Mouse (Mus musculus): ENCODE measurements around the gene Adcy4. TPM values are rescaled to one million over a fixed set of nuclear protein-coding genes. Genes with fewer than 3 reads are reported as not detected.

Adcy4 gene
- polyA plus RNA-seq, 1 experiment from 2014 or later: 5.7 TPM

DNA sequence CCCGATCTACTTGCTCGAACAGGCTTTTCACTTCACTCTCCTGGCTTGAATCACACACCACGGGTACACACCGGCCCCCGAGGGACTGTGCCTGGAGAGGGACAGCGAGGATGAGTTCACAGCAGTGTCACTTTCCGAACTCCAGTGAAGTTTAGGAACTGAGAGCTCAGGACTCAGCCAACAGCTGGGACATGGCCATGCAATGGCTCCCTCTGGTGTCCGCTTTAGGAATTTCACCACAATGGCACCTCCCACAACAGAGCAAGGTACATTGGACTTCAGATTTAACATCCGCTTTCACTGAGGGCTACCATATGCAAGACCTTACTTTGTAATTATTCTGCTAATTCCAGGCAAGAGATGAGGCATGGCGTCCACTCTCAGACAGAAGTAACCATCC lies 40.2 kb downstream of the Adcy4 start:
- Histone ChIP-seq H3K4me2 (0 out of 2 replicates have a peak overlapping the region, but pooled peaks have one; percentile 6), H3K27ac (no peak overlapping the region), H3K4me3 (0 out of 2 replicates have a peak overlapping the region, but pooled peaks have one; percentile 2), H3K4me1 (peaks cover 34% of the 10 kb centered on the region), H3K36me3 (replicated peaks) (peaks cover 11% of the 10 kb centered on the region; the same call in 1 of the 2 replicates), H3K9me3 (no peaks in the 10 kb centered on the region), H3K9ac (no peak overlapping the region), H3K27me3 (replicated peaks) (no peaks in the 10 kb centered on the region)
- ATAC-seq (replicated peaks): peak; percentile 58
- 25% methylated on average over 10 of the region's 10 CpGs for WGBS

DNA sequence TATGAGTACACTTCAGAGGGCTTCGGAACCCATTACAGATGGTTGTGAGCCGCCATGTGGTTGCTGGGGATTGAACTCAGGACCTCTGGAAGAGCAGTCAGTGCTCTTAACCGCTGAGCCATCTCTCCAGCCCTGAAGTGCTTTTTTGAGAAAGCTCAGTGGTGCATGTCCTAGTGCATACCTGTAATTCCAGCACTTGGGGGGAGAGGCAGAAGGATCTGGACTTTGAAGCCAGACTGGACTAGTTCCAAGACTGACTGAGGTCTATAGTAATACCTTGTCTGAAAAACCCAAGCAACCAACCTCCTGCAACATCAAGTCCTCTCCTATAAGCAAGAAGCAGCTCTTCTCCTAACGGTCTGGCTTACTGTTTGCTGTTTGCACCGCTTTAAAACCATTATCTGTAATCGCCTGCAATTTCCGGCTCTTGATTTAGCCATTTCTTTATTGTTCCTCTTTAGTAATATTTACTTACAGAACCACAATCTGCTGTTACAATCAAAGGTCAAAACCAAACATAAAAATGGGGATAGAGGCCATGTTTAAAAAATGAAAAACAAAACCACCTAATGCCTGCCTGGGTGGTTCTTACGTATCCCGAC lies 46.7 kb downstream of the Adcy4 start:
- H3K36me3 ChIP-seq (replicated peaks): peaks cover 15% of the 10 kb centered on the region; the same call in 1 of the 2 replicates
- 90% methylated on average over 9 of the region's 9 CpGs for WGBS
- ATAC-seq (replicated peaks): no peak
- H3K27me3 ChIP-seq (replicated peaks): no peaks in the 10 kb centered on the region
- no peak overlapping the region for H3K9ac ChIP-seq
- no peak overlapping the region for H3K4me2 ChIP-seq
- H3K27ac ChIP-seq: no peak overlapping the region
- no peaks in the 10 kb centered on the region for H3K4me1 ChIP-seq
- no peak overlapping the region for H3K4me3 ChIP-seq
- H3K9me3 ChIP-seq: no peaks in the 10 kb centered on the region

DNA sequence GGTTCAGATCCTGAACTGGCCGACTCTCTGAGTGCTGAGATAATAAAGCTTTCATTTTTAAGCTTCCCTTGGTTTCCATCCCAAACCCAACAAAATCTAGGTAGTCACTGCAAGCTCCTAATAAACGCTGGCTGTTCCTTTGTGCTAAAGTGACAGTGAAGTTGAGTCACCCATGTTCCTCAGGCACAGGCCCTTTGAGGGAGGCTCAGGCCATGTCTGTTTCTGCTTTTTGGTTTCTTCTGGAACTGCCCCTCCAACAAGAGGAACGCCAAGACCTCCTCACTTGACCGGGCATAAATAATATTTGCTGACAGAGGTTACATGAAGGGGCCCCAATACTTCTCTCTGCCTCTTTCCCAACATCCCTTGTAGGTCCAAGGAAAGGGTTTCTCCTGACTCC lies 48.1 kb downstream of the Adcy4 start:
- Histone ChIP-seq H3K27me3 (replicated peaks) (no peaks in the 10 kb centered on the region), H3K4me1 (no peaks in the 10 kb centered on the region), H3K4me2 (no peak overlapping the region), H3K9me3 (no peaks in the 10 kb centered on the region), H3K36me3 (replicated peaks) (peaks cover 15% of the 10 kb centered on the region; the same call in 1 of the 2 replicates), H3K9ac (no peak overlapping the region), H3K4me3 (no peak overlapping the region), H3K27ac (no peak overlapping the region)
- ATAC-seq (replicated peaks): no peak
- 81% methylated on average over 4 of the region's 4 CpGs for WGBS

DNA sequence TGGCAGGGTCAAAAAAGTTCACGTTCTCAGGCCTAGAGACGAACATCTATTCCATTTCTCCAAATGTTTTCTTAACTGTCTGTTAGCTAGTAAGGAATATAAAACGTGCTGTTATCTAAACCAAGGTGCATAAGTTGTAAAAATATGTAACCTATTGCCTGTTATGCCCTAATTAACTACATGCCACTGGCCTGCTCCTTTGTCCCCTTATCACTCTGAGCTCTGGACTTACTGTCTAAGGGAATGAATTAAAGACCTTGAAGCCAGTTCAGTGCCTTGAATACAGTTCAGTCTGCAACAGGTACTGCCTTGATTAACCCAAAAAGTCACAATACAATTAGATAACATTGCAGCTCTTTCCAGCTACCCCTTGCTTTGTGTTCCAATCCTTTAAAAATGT lies 48.6 kb downstream of the Adcy4 start:
- Histone ChIP-seq H3K4me2 (no peak overlapping the region), H3K27ac (no peak overlapping the region), H3K4me1 (no peaks in the 10 kb centered on the region), H3K36me3 (replicated peaks) (peaks cover 11% of the 10 kb centered on the region; the same call in 1 of the 2 replicates), H3K27me3 (replicated peaks) (no peaks in the 10 kb centered on the region), H3K9ac (no peak overlapping the region), H3K9me3 (no peaks in the 10 kb centered on the region), H3K4me3 (no peak overlapping the region)
- ATAC-seq (replicated peaks): no peak
- 74% methylated on average over 3 of the region's 3 CpGs for WGBS

DNA sequence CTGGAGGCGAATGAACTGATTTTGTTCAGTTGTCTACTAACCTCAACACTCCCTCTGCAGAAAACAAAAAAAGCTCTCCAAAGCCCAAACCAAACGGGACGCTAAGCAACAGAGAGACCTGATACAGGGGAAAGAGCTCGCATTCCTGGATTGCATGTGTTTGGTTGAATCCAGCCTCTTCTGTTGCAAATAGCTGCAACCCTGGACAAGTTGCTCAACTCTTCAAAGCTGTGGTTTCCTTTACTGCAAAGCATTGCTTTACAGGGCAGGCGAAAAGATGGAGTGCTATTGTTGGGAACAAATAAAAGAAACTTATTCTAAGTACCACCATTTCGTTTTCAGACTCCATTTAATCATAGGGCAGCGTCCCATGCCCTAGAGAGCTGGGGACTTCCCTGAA lies 49.0 kb downstream of the Adcy4 start:
- Histone ChIP-seq H3K27ac (no peak overlapping the region), H3K4me3 (no peak overlapping the region), H3K4me1 (no peaks in the 10 kb centered on the region), H3K4me2 (no peak overlapping the region), H3K9me3 (no peaks in the 10 kb centered on the region), H3K36me3 (replicated peaks) (peaks cover 8% of the 10 kb centered on the region; the same call in 1 of the 2 replicates), H3K9ac (no peak overlapping the region), H3K27me3 (replicated peaks) (no peaks in the 10 kb centered on the region)
- whole genome bisulfite sequencing: 78% methylated on average over 7 of the region's 7 CpGs
- no peak for ATAC-seq (replicated peaks)

DNA sequence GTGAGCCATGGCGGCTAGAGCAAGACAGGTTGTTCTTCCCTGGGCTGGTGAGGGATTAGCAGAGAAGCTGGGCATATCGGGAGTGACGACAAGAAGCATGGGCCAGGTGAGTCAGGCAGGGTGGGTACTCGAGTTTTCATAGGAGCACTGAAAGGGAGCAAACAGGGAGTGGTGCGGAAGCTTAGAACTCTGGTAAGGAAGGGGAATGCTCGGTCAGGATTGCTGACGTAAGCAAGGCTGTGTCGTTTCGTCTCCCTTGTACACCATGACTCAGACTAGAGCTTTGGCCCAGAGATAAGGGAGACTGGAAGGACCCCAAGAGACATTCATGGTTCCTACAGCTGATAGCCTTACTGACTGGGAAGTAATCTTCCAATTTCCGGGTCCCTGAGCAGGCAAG lies 50.0 kb downstream of the Adcy4 start:
- 72% methylated on average over 10 of the region's 10 CpGs for WGBS
- Histone ChIP-seq H3K4me1 (no peaks in the 10 kb centered on the region), H3K9ac (no peak overlapping the region), H3K4me2 (no peak overlapping the region), H3K9me3 (no peaks in the 10 kb centered on the region), H3K27ac (no peak overlapping the region), H3K4me3 (no peak overlapping the region), H3K36me3 (replicated peaks) (0 out of 2 replicates have a peak, but pooled peaks cover 4% of the 10 kb centered on the region), H3K27me3 (replicated peaks) (no peaks in the 10 kb centered on the region)
- no peak for ATAC-seq (replicated peaks)

DNA sequence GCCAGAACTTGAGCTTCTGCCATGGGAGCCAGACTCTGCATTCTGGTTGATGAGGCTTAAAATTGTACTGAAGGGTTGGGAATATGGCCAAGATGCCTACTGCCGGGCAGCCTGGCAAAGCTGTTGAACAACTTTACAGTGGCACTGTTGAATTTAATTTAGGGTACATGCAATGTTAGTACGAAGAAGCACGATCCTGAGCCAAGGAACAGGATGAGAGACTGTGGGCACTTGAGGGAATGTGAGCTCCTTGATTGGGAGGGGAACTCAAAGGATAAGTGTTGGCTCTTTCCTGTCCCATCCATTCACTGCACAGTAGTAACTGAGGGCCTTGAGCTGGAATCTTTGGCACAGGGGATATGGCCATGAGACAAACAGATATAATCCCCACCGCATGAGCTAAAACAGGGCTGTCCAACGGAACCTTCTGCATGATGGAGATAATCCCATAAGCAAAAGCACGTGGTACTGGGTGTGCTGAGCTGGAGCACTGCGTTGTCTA lies 53.3 kb downstream of the Adcy4 start:
- H3K4me1 ChIP-seq: no peaks in the 10 kb centered on the region
- WGBS: 77% methylated on average over 7 of the region's 7 CpGs
- H3K27ac ChIP-seq: 0 out of 2 replicates have a peak overlapping the region, but pooled peaks have one; percentile 28
- no peak overlapping the region for H3K9ac ChIP-seq
- H3K4me3 ChIP-seq: no peak overlapping the region
- H3K27me3 ChIP-seq (replicated peaks): no peaks in the 10 kb centered on the region
- no peak for ATAC-seq (replicated peaks)
- H3K9me3 ChIP-seq: no peaks in the 10 kb centered on the region
- no peaks in the 10 kb centered on the region for H3K36me3 ChIP-seq (replicated peaks)
- H3K4me2 ChIP-seq: no peak overlapping the region

DNA sequence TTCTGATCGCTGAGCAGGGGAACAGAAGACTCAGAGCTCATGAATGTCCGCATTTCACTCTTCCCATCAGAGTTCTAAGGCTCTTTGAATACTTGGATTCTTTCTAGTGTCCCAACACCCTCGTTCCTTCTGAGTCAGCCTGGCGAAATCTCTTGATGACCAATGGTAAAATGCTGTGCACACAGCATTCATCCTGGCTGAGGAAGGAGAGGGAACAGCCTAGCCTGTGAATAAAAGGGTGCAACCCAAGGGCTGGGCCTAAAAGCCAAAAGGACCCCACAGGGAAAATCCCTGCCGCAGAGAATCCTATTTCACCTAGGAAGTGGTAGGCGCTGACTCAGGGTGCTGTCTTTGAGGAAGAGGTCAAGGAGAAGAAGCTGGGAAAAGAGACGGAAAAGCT lies 53.8 kb downstream of the Adcy4 start:
- ATAC-seq (replicated peaks): no peak
- H3K27ac ChIP-seq: 0 out of 2 replicates have a peak overlapping the region, but pooled peaks have one; percentile 28

DNA sequence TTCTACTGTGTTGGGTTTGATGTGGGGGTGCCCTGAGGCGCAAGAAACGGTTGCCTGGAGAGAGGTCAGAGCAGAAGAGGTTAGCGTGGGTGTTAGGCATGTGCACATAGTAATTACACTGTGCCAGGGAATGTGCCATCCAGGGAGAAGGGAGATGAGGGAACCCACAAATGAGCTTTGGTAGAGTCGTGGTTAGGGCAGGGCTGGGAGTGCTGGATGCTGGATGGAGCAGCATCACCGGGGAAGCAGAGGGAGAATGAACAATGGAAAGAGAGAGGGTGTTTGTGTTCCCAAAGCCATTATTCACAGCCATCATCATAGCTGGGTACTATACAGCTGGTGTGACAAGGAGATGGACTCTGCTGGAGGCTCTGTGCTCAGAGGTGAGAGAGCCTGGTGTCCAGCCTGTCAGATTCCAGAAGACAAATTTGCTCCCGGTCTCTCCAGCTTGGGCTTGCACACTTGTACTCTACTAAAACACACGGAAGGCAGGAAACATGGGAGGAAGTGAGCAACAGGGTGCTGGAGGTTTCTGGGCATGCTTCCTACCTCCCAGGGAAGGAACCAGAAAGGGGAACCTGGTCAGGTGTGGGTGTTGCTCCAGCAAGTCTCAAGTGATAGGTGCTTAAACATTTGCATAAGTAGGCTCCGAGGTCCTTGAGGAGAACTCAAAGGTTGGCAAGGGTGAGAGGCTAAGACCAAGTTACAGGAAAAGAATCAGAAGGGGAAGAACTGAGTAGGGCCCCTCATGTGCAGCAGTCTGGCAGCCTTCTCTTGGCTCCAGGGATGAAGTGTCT lies 55.8 kb downstream of the Adcy4 start:
- Histone ChIP-seq H3K4me2 (no peak overlapping the region), H3K9ac (no peak overlapping the region), H3K9me3 (no peaks in the 10 kb centered on the region), H3K27ac (no peak overlapping the region), H3K4me3 (no peak overlapping the region), H3K27me3 (replicated peaks) (no peaks in the 10 kb centered on the region), H3K36me3 (replicated peaks) (no peaks in the 10 kb centered on the region), H3K4me1 (no peaks in the 10 kb centered on the region)
- WGBS: 74% methylated on average over 8 of the region's 8 CpGs
- ATAC-seq (replicated peaks): no peak

More for the DNA sequence above, 53.8 kb downstream of the Adcy4 start:
- Histone ChIP-seq H3K4me3 (no peak overlapping the region), H3K4me2 (no peak overlapping the region), H3K9ac (no peak overlapping the region), H3K36me3 (replicated peaks) (no peaks in the 10 kb centered on the region), H3K9me3 (no peaks in the 10 kb centered on the region), H3K27me3 (replicated peaks) (no peaks in the 10 kb centered on the region), H3K4me1 (no peaks in the 10 kb centered on the region)
- 74% methylated on average over 7 of the region's 7 CpGs for WGBS

DNA sequence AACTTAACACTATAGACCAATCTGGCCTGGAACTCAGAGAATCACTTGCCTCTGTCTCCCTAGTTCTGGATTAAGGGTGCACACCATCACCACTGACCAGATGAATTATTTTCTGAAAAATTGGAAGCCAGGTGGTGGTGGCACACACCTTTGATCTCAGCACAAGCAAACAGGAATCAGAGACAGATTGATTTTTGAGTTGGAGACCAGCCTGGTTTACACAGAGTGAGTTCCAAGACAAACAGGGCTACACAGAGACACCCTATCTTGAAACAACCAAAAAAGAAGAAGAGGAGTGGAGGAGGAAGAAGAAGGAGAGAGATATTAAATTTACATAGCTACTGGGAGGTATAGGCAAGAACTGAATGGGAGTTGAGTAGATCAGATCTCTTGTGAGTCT lies 57.6 kb downstream of the Adcy4 start:
- Histone ChIP-seq H3K9ac (no peak overlapping the region), H3K27ac (no peak overlapping the region), H3K4me1 (peaks cover 6% of the 10 kb centered on the region), H3K4me2 (no peak overlapping the region), H3K9me3 (no peaks in the 10 kb centered on the region), H3K4me3 (no peak overlapping the region), H3K36me3 (replicated peaks) (no peaks in the 10 kb centered on the region), H3K27me3 (replicated peaks) (no peaks in the 10 kb centered on the region)
- no peak for ATAC-seq (replicated peaks)

DNA sequence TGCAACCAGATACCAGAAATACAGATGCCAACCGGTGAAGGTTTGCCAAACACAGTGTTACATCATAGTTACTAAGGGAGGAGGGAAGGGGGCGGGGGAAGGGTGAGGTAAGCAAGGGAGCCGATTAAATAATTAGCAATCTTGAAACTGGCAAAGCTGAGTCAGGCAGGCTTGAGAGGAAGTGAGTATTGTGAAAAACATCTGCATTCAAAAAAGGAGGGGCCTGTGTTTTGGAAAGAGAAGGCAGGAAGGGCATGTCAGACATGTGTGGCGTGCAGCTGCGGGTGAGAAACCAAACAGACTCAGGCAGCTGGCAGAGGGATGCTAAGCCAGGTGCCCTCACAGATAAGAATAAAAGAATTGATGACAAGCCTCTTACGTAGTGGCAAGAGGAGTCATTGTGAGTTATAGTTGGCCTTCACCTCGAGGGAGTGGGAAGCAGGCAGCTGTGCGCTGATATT lies 59.5 kb downstream of the Adcy4 start:
- no peak for ATAC-seq (replicated peaks)
- H3K27me3 ChIP-seq (replicated peaks): no peaks in the 10 kb centered on the region
- H3K27ac ChIP-seq: no peak overlapping the region
- no peaks in the 10 kb centered on the region for H3K36me3 ChIP-seq (replicated peaks)
- no peaks in the 10 kb centered on the region for H3K9me3 ChIP-seq
- H3K4me2 ChIP-seq: no peak overlapping the region
- H3K4me3 ChIP-seq: no peak overlapping the region
- 74% methylated on average over 8 of the region's 8 CpGs for WGBS
- no peak overlapping the region for H3K9ac ChIP-seq
- H3K4me1 ChIP-seq: peaks cover 13% of the 10 kb centered on the region

DNA sequence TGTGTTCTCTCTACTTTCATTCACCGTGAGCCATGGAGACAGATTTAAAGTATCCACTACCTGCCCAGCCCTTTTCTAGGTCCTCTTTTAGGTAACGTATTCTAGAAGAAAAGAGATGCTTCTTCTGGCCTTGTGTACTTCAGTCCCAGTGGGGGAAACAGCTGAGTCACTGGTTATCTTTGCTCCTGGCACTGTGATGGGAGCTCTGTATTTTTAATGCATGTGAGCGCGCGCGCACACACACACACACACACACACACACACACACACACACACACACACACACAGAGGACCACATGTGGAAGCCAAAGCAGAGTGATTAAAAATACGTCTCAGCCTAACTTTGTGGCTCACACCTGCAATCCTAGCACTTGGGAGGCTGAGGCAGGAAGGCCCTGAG lies 60.5 kb downstream of the Adcy4 start:
- Histone ChIP-seq H3K9ac (no peak overlapping the region), H3K36me3 (replicated peaks) (no peaks in the 10 kb centered on the region), H3K27ac (no peak overlapping the region), H3K4me3 (no peak overlapping the region), H3K27me3 (replicated peaks) (no peaks in the 10 kb centered on the region), H3K4me1 (peaks cover 13% of the 10 kb centered on the region), H3K4me2 (no peak overlapping the region), H3K9me3 (no peaks in the 10 kb centered on the region)
- no peak for ATAC-seq (replicated peaks)
- 95% methylated on average over 7 of the region's 7 CpGs for whole genome bisulfite sequencing
